Mouse (Mus musculus) heart, adult 2 months (tissue): ENCODE data around the gene Cldn34b2.

ENCODE experiments used
- CTCF ChIP-seq: fragments of 200-600 bp; IDR thresholded peaks from 2 replicates; pipeline ENCODE4 v1.8.1; 2022; ENCODE audit warnings: antibody characterized with exemption, mild to moderate bottlenecking, moderate library complexity
- POLR2A ChIP-seq: fragments of 200-500 bp; IDR thresholded peaks from 2 replicates; pipeline ENCODE4 v1.6.1; 2011; ENCODE audit warnings: mild to moderate bottlenecking, low read depth, low read length, control low read depth; ENCODE audit not compliant: insufficient read depth

- TF ChIP-seq CTCF = no peak
- no peak for TF ChIP-seq POLR2A
Observed at GRCm38 (mm10) chrX:155167667-155168066, 39.5 kb upstream of the Cldn34b2 start.
